Mouse (Mus musculus) duodenum, adult 2 months (tissue): ENCODE data around the gene Gm45844. TPM values are rescaled to one million over a fixed set of nuclear protein-coding genes. Genes with fewer than 3 reads are reported as not detected.

Experiments
- polyA plus RNA-seq: library from polyadenylated mRNA; depleted of rRNA; stranded (reverse); fragments of >200 nt; gene quantifications from 2 replicates; pipeline ENCODE4 v1.2.3, GENCODE M21; 2012; ENCODE audit warnings: low replicate concordance; rRNA removed

Gene Gm45844
- 0.58 TPM in 1 of 2 replicates, not detected in the other for polyA plus RNA-seq

DNA sequence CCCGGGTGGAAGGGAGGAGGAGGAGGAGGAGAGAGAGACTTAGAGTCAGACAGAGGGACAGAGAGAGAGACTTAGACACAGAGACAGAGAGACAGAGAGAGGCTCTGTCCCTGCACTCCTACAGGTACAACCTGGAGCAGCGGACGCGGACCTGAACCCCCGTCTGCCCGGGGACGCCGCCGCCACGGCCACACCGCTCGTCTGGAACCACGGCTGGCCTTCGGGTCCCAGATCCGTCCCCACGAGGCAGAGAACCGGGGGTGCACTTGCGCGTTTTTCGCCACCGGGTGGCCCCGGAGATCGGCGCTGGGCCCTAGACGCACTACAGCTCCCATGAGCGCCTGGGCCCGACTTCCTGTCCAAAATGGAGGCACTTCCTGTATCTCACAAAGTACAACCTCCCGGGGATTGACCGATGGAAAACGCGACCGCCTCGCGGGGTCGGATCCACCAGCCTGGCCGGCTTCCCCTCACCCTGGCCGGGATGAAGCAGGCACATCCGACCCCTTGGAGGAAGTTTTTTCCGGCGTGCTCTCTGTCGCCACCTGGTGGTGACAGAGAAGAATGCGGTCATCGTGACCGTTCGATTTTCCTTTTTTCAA is at the start of gene Gm45844:
Gene Gm45844, minus strand, starts transcription at position 324 of the 602 bp plus-strand sequence.

DNA sequence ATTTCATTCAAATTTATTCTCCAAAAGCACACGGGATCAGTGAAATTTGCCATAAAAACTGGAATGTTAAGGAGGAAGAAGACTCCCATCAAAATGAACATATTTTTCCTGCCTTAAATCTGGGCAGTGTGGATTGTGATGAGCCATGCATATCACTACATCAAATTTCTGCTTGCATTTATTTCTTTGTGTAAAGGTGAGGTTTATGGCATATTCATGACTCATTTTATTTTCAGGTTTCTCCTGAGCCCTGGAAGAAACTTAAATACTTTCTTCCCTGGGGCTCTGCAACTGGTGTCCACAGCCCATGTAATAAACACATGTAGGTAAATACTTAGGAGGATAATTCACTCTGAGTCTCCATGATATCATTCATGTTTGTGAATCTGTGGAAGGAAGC is 30.9 kb downstream of the Gm45844 start, which contains the start of gene Vmn2r29:
Gene Vmn2r29, minus strand, starts transcription at position 101 of the 400 bp plus-strand sequence.

DNA sequence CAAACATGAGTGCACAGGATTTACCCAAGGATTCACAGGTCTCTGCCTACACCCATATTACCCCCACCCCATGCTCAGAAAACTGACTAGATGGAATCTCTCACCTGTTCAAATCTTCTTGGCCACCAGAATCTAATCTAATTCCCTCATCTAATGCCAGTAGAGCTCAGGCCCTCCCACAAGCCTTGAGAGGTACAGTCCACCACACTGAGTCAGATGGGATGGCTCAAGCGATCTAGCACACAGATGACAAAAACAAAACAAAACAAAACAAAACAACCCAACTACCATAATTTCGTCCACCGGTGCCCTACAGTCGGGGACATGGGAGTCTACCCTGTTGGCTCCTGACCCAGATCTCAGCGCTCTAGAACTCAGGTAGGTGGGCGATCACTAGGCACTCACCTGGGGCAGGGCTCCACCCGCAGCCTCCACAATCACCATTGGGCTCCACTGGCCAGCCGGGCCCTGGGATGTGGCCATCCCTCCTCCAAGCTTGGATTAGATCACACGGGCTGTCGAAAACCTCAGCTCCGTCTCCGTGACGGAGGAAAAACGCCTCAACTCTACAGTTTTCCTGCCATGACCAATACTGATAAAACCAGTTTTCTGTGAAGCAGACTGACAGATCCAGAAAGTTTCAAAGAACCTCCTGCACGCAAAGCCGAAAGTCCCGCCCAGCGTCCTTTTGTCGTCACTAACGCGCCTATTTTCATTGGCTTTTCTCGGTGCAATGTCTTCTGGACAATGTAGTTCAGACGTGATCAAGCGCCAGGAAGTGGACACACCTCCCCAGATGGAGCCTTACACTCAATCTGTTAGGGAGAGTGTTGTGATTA is 68.6 kb downstream of the Gm45844 start, which contains the start of gene Zfp772:
Gene Zfp772, minus strand, starts transcription at position 686 of the 839 bp plus-strand sequence.

DNA sequence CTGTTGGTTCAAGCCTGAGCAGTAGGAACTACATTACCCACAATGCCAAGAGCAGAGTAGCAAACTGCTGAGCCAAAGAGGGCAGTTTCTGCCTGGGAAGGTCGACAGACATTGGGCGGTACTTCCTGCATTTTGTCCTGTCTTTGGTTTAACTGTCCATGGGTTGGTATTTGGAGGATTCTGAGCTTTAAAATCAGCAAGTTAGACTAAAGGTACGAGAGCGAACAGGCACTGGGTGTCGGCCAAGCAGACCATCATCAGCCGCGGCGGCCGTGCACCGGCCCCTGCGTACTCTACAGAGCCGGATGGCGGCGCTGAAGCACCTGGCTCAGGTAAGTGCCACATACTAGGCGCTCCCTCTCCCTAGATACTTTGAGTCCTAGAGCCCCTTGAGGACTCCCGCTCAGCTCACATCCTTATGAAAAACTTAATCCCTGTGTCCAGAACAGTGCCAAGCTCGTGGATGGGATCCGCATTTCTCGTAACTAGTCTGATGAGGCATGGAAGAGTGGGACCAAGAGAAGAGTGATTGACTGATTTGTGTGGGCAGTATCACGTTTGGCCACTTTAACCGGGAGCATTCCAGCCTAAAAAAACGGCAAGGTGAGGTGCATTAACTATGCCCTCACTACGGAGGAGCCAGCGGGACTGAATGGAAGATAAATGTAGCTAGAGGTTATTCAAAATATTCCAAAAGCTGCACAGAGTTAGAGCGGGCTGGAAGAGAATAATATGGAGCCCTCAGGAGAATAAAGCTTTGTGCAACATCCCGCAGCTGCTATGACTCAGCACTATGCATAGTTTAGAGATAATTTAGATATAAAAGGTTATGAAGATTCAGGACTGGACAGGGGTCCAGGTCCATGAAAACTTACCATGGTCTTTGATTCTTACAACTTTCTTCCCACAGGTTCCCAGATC is 106.6 kb downstream of the Gm45844 start, which contains the start of gene Zfp418:
Gene Zfp418, plus strand, starts transcription at position 104 of the 921 bp plus-strand sequence.

Other genes with a start within 250 kb of the Gm45844 start
- 3.4 and 3.8 TPM in 2 replicates for gene Zfp954, start 156.8 kb downstream of the Gm45844 start, polyA plus RNA-seq
- gene Zfp773, start 141.5 kb downstream of the Gm45844 start, polyA plus RNA-seq = 0.06 TPM in 2 replicates
- 0.08 and 0.13 TPM in 2 replicates for gene Zfp418, start 107.0 kb downstream of the Gm45844 start, polyA plus RNA-seq
- gene Zfp772, start 68.3 kb downstream of the Gm45844 start, polyA plus RNA-seq = 0.17 and 0.32 TPM in 2 replicates
- gene Vmn2r29, start 31.0 kb downstream of the Gm45844 start, polyA plus RNA-seq = not detected in 2 replicates
- gene Clcn4, start 22.6 kb upstream of the Gm45844 start, polyA plus RNA-seq = 8.8 and 17.5 TPM in 2 replicates
- gene Vmn2r30, start 59.3 kb upstream of the Gm45844 start, polyA plus RNA-seq = not detected in 2 replicates
- gene Gm45783, start 96.3 kb upstream of the Gm45844 start, polyA plus RNA-seq = not detected in 2 replicates
- gene Vmn2r31, start 121.4 kb upstream of the Gm45844 start, polyA plus RNA-seq = not detected in 2 replicates
- not detected in 2 replicates for gene Vmn2r32, start 201.7 kb upstream of the Gm45844 start, polyA plus RNA-seq